Comparison of ENCODE assay signal across 15 mouse cellular contexts in the genomic region with DNA sequence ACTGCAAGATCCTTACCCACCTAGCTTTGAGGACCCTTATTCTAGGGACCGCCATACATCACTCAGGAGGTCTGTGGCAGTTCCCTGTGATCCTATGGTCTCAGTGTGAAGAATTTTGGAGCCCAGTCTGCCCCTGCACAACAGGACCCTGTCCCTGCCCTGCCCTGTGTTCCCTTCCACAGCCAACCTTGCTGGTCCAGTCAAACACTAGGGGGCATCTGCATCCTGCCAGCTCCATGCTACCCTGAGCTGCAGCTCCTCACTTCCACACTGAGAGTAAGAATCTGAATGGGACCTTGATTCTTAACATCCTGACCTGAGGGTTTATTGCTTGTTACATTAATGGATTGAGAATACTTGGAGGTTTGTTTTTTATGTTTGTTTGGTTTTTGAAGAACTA. TPM values are rescaled to one million over a fixed set of nuclear protein-coding genes. Genes with fewer than 3 reads are reported as not detected.
DNase-seq lines count a peak whose midpoint lies in the region; ATAC-seq and TF ChIP-seq lines count a peak whose summit lies in the region.
"Not testable (repeated sequence)": the region's sequence is repeated elsewhere in the genome, so short reads cannot be mapped to it uniquely, and the experiment has no call there.
"Had no signal": no experiment of that assay in that cellular context is flagged by ENCODE, and none has a peak within 500 bp of the region (broad histone marks: within the 10 kb centered on the region; RNA-seq: fewer than 3 reads in every experiment).

No protein-coding gene starts in this region.

- TF ChIP-seq CTCF in ES-Bruce4 (IDR thresholded peaks at IDR 0.05; ENCODE audit: low read depth, low read length) = peak; percentile 71
- peak; percentile 34 for TF ChIP-seq CTCF in heart, postnatal 0 days (IDR thresholded peaks at IDR 0.05; ENCODE audit: low read depth)
- peak; percentile 58 for TF ChIP-seq CTCF in kidney, postnatal 0 days (IDR thresholded peaks at IDR 0.05; ENCODE audit: low read depth)
- TF ChIP-seq CTCF in lung, adult 2 months (IDR thresholded peaks at IDR 0.05; ENCODE audit: insufficient read depth, low read length) = peak; percentile 48; the same call in 1 of the 2 replicates
- peak; percentile 28; the same call in 1 of the 2 replicates for TF ChIP-seq CTCF in small intestine, adult 2 months (IDR thresholded peaks at IDR 0.05; ENCODE audit: extremely low read depth, insufficient read length, insufficient replicate concordance, low read depth, low read length)

- TF ChIP-seq EP300 in ES-Bruce4 (IDR thresholded peaks at IDR 0.05; ENCODE audit: insufficient read depth, low read depth, low read length); heart, postnatal 0 days (IDR thresholded peaks at IDR 0.05; ENCODE audit: low read depth): not testable (repeated sequence)

- H3K9ac ChIP-seq in ES-Bruce4 (ENCODE audit: low read depth, poor library complexity, severe bottlenecking); heart, postnatal 0 days (replicated peaks; ENCODE audit: low read depth, low read length); kidney, postnatal 0 days (ENCODE audit: low read depth, low read length): not testable (repeated sequence)

- H3K27ac ChIP-seq in ES-Bruce4 (ENCODE audit: insufficient read depth, low read length); heart, postnatal 0 days (ENCODE audit: low read depth); kidney, postnatal 0 days: not testable (repeated sequence)
- H3K27ac ChIP-seq in small intestine, adult 2 months (ENCODE audit: insufficient read depth, low read depth, low read length) = peak overlapping the region; percentile 71; the same call in 1 of the 2 replicates

- not testable (repeated sequence) for H3K4me2 ChIP-seq in heart, postnatal 0 days (ENCODE audit: low read depth, low read length); kidney, postnatal 0 days (ENCODE audit: low read length)

- TF ChIP-seq POLR2A in ES-Bruce4 (IDR thresholded peaks at IDR 0.05; ENCODE audit: insufficient read depth, low read length); lung, adult 2 months (IDR thresholded peaks at IDR 0.05; ENCODE audit: borderline replicate concordance, extremely low read depth, low read depth, low read length); small intestine, adult 2 months (IDR thresholded peaks at IDR 0.05; ENCODE audit: low read depth, low read length): not testable (repeated sequence)

- not testable (repeated sequence) for H3K9me3 ChIP-seq in ES-Bruce4 (replicated peaks; ENCODE audit: control insufficient read depth, insufficient read depth, low read length, poor library complexity, severe bottlenecking); heart, postnatal 0 days (replicated peaks; ENCODE audit: control insufficient read depth, low read length); kidney, postnatal 0 days (replicated peaks; ENCODE audit: low read length)

- 60% methylated on average over 1 of the region's 1 CpGs for WGBS in heart, postnatal 0 days
- 65% methylated on average over 1 of the region's 1 CpGs for WGBS in kidney, postnatal 0 days
- 56% methylated on average over 1 of the region's 1 CpGs for WGBS in lung, adult 2 months
- WGBS in small intestine, adult 2 months = 76% methylated on average over 1 of the region's 1 CpGs

- ATAC-seq in heart, postnatal 0 days (ENCODE audit: insufficient read depth, low read depth); kidney, postnatal 0 days (replicated peaks; ENCODE audit: low FRiP score, low read depth): not testable (repeated sequence)

- peak; percentile 44 for DNase-seq in embryo, embryonic 10 days (ENCODE audit: low spot score)
- DNase-seq in heart, postnatal 0 days (ENCODE audit: low spot score); lung, adult 2 months: not testable (repeated sequence)
- peak; percentile 19 for DNase-seq in kidney, postnatal 0 days (ENCODE audit: low spot score)
- DNase-seq in thymus, postnatal 14 days = peak; percentile 64

- not testable (repeated sequence) for H3K4me3 ChIP-seq in ES-Bruce4 (ENCODE audit: low read depth, low read length); heart, postnatal 0 days (ENCODE audit: low read depth, low read length); kidney, postnatal 0 days (replicated peaks; ENCODE audit: low read depth, low read length); lung, adult 2 months (replicated peaks; ENCODE audit: extremely low read depth, low read depth, low read length); small intestine, adult 2 months (ENCODE audit: low read depth, low read length)

- H3K27me3 ChIP-seq in ES-Bruce4 (ENCODE audit: control insufficient read depth, insufficient read depth, low read length, poor library complexity, severe bottlenecking); small intestine, adult 2 months (ENCODE audit: control insufficient read depth, insufficient read depth, low read length): not testable (repeated sequence)
- H3K27me3 ChIP-seq in heart, postnatal 0 days (ENCODE audit: control insufficient read depth, insufficient read depth, low read length) = peaks cover 14% of the 10 kb centered on the region
- H3K27me3 ChIP-seq in kidney, postnatal 0 days (ENCODE audit: insufficient read depth, low read length) = peaks cover 12% of the 10 kb centered on the region

- not testable (repeated sequence) for H3K4me1 ChIP-seq in ES-Bruce4 (ENCODE audit: control insufficient read depth, insufficient read depth, low read length); heart, postnatal 0 days (ENCODE audit: control insufficient read depth, insufficient read depth); kidney, postnatal 0 days (replicated peaks; ENCODE audit: insufficient read depth, low read length); lung, adult 2 months (ENCODE audit: control insufficient read depth, insufficient read depth, low read length)
- peaks cover 11% of the 10 kb centered on the region for H3K4me1 ChIP-seq in small intestine, adult 2 months (ENCODE audit: control insufficient read depth, insufficient read depth, insufficient read length, low read length)

- not testable (repeated sequence) for H3K36me3 ChIP-seq in ES-Bruce4 (ENCODE audit: control insufficient read depth, insufficient read depth, low read length, poor library complexity, severe bottlenecking); heart, postnatal 0 days (replicated peaks; ENCODE audit: control insufficient read depth, insufficient read depth, low read length); kidney, postnatal 0 days (ENCODE audit: insufficient read depth, low read length); small intestine, adult 2 months (ENCODE audit: control insufficient read depth, insufficient read depth, low read length)

RNA-seq across cellular contexts. Expression of a gene that starts 4.9 kb away (rescaled TPM):
- not detected in 2 replicates for polyA plus RNA-seq in ES-Bruce4 (2011; ENCODE audit: insufficient read depth, insufficient read length, low read depth, missing spikeins)
- not detected in 2 replicates for total RNA-seq in heart, postnatal 0 days (2014; rRNA removed; ENCODE audit: low replicate concordance)
- polyA plus RNA-seq in heart, postnatal 0 days (2015; fragmentation: Nextera tagmentation; extraction: Ambion mirVana) = not detected in 2 replicates
- polyA plus RNA-seq in kidney, postnatal 0 days (2015; fragmentation: Nextera tagmentation; extraction: Ambion mirVana) = not detected in 2 replicates
- polyA plus RNA-seq in lung, adult 2 months (2012; rRNA removed) = 0.49 and 0.71 TPM in 2 replicates
- 36.3 and 83.4 TPM in 2 replicates for polyA plus RNA-seq in small intestine, adult 2 months (2012; rRNA removed)
- total RNA-seq: granulocyte monocyte progenitor cell, adult 5-6 weeks had no signal
- polyA plus RNA-seq: activated CD4-positive, CD25-positive, alpha-beta regulatory T cell, adult 4 months; embryonic facial prominence, embryonic 10.5 days; forebrain, embryonic 12.5 days; macrophage; midbrain, embryonic 10.5 days had no signal

RNA-seq across cellular contexts. Expression of a gene that starts 16.9 kb away (rescaled TPM):
- 5.6 and 5.8 TPM in 2 replicates for polyA plus RNA-seq in ES-Bruce4 (2011; ENCODE audit: insufficient read depth, insufficient read length, low read depth, missing spikeins)
- not detected in 2 replicates for total RNA-seq in heart, postnatal 0 days (2014; rRNA removed; ENCODE audit: low replicate concordance)
- polyA plus RNA-seq in heart, postnatal 0 days (2015; fragmentation: Nextera tagmentation; extraction: Ambion mirVana) = 0.14 and 0.22 TPM in 2 replicates
- polyA plus RNA-seq in kidney, postnatal 0 days (2015; fragmentation: Nextera tagmentation; extraction: Ambion mirVana) = 4.6 and 6.1 TPM in 2 replicates
- polyA plus RNA-seq in lung, adult 2 months (2012; rRNA removed) = 6.4 and 6.6 TPM in 2 replicates
- polyA plus RNA-seq in small intestine, adult 2 months (2012; rRNA removed) = 554 and 1,052 TPM in 2 replicates
- total RNA-seq: monocyte, adult 5-6 weeks had no signal
- polyA plus RNA-seq: forebrain, embryonic 12.5 days; macrophage; Patski had no signal

RNA-seq across cellular contexts. Expression of a gene that starts 54.3 kb away (rescaled TPM):
- polyA plus RNA-seq in ES-Bruce4 (2011; ENCODE audit: insufficient read depth, insufficient read length, low read depth, missing spikeins) = 10.0 and 11.6 TPM in 2 replicates
- 6.9 and 19.7 TPM in 2 replicates for total RNA-seq in heart, postnatal 0 days (2014; rRNA removed; ENCODE audit: low replicate concordance)
- polyA plus RNA-seq in heart, postnatal 0 days (2015; fragmentation: Nextera tagmentation; extraction: Ambion mirVana) = 2.2 and 2.8 TPM in 2 replicates
- 6.1 and 6.8 TPM in 2 replicates for polyA plus RNA-seq in kidney, postnatal 0 days (2015; fragmentation: Nextera tagmentation; extraction: Ambion mirVana)
- polyA plus RNA-seq in lung, adult 2 months (2012; rRNA removed) = 152 and 267 TPM in 2 replicates
- polyA plus RNA-seq in small intestine, adult 2 months (2012; rRNA removed) = 60.9 and 159 TPM in 2 replicates

Comparison
In these comparisons a context has a peak if more than half of its experiments do, and no peak if none do; other contexts are left out.
1. RNA of a gene that starts 4.9 kb away (polyA plus RNA-seq): 36.3 to 83.4 TPM in small intestine, adult 2 months; 0.49 to 0.71 TPM in lung, adult 2 months, not detected in ES-Bruce4, not detected in heart, postnatal 0 days and not detected in kidney, postnatal 0 days; every median in the first group is over 10 times any median in the second.
2. RNA of a gene that starts 16.9 kb away (polyA plus RNA-seq): 554 to 1,052 TPM in small intestine, adult 2 months; 6.4 to 6.6 TPM in lung, adult 2 months, 5.6 to 5.8 TPM in ES-Bruce4, 4.6 to 6.1 TPM in kidney, postnatal 0 days and 0.14 to 0.22 TPM in heart, postnatal 0 days; every median in the first group is over 10 times any median in the second.
3. Peak in every context shown above with its lines, with median percentiles within 50 percentile points of each other: CTCF ChIP-seq.